8 mouse cellular contexts compared by ENCODE assay signal in the genomic region with DNA sequence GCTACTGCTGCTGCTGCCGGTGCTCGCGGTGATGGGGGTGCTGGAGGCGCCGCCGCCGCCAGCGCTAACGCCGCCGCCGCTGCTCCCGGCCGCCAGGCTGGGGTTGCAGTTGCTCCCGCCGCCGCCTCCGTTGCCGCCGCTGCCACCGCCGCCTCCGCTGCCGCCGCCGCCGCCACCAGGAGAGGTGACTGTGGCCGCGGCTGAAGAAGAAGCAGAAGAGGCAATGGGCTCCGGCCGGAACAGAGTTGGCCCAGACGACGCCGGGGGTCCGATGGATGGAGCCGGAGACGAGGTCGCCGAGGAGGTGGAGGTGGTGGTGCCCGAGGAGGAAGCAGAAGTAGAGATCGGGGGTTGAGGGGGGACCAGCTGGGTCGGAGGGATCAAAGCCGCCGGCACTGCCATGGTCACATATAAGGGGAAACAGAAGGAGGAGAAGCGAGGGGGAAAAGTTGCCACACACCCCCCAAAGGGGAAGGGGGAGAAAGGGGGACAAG. TPM values are rescaled to one million over a fixed set of nuclear protein-coding genes. Genes with fewer than 3 reads are reported as not detected.
DNase-seq lines count a peak whose midpoint lies in the region; ATAC-seq and TF ChIP-seq lines count a peak whose summit lies in the region.

No protein-coding gene starts in this region.

- H3K4me1 ChIP-seq in heart, adult 2 months (ENCODE audit: control insufficient read depth, insufficient read depth, low read length): peaks cover 2% of the 10 kb centered on the region
- no peaks in the 10 kb centered on the region; the same call in 1 of the 2 replicates for H3K4me1 ChIP-seq in kidney, adult 2 months (ENCODE audit: control insufficient read depth, insufficient read depth, low read length)
- no peaks in the 10 kb centered on the region for H3K4me1 ChIP-seq in lung, embryonic 14.5 days (ENCODE audit: insufficient read depth)

- no peaks in the 10 kb centered on the region for H3K36me3 ChIP-seq in heart, adult 2 months (ENCODE audit: control insufficient read depth, insufficient read depth, low read length)
- no peaks in the 10 kb centered on the region for H3K36me3 ChIP-seq in kidney, adult 2 months (ENCODE audit: control insufficient read depth, insufficient read depth, low read length)
- H3K36me3 ChIP-seq in lung, embryonic 14.5 days (ENCODE audit: insufficient read depth): no peaks in the 10 kb centered on the region

- peak overlapping the region; percentile 77 for H3K4me2 ChIP-seq in lung, embryonic 14.5 days

- peak; percentile 19; the same call in 1 of the 2 replicates for TF ChIP-seq CTCF in heart, adult 2 months (IDR thresholded peaks at IDR 0.05)
- no peak for TF ChIP-seq CTCF in kidney, adult 2 months (conservative IDR thresholded peaks at IDR 0.05; ENCODE audit: insufficient read depth, insufficient read length, low read depth, low read length)
- TF ChIP-seq CTCF in lung, embryonic 14.5 days (IDR thresholded peaks at IDR 0.05; ENCODE audit: low read depth): no peak

- DNase-seq in frontal cortex, postnatal 14 days (ENCODE audit: low spot score in 2 of 2): no peak
- peak; percentile 58 for DNase-seq in embryo, embryonic 10 days (ENCODE audit: low spot score)
- DNase-seq in heart, adult 2 months: peak; percentile 58 to 68
- DNase-seq in kidney, adult 2 months: peak; percentile 51
- DNase-seq in lung, embryonic 14.5 days: peak; percentile 68
- peak; percentile 47 for DNase-seq in urinary bladder, adult 2 months (ENCODE audit: low spot score)

- peak overlapping the region; percentile 73 for H3K4me3 ChIP-seq in heart, adult 2 months
- H3K4me3 ChIP-seq in kidney, adult 2 months (ENCODE audit: insufficient read depth, low read depth, low read length): peak overlapping the region; percentile 93
- peak overlapping the region; percentile 72 for H3K4me3 ChIP-seq in lung, embryonic 14.5 days (ENCODE audit: low read depth, low read length)

- no peaks in the 10 kb centered on the region; the same call in 1 of the 2 replicates for H3K79me2 ChIP-seq in heart, adult 2 months (replicated peaks; ENCODE audit: control insufficient read depth, insufficient read depth, low read length)

- intact Hi-C loops in heart, adult 2 months (cut with DNase I): loop anchor here (5.0 kb wide), 2 partner anchors 167 to 582 kb away; no protein-coding TSS in a partner anchor

- TF ChIP-seq EP300 in heart, adult 2 months (IDR thresholded peaks at IDR 0.05; ENCODE audit: insufficient read depth, low read depth, low read length): no peak

- under 1% methylated on average over 45 of the region's 45 CpGs for WGBS in heart, adult 2 months
- whole genome bisulfite sequencing in kidney, adult 2 months: 1% methylated on average over 45 of the region's 45 CpGs
- under 1% methylated on average over 45 of the region's 45 CpGs for WGBS in lung, embryonic 14.5 days

- H3K27ac ChIP-seq in heart, adult 2 months: peak overlapping the region; percentile 94
- peak overlapping the region; percentile 93 for H3K27ac ChIP-seq in kidney, adult 2 months (ENCODE audit: insufficient read depth, low read depth, low read length)
- H3K27ac ChIP-seq in lung, embryonic 14.5 days (ENCODE audit: low read depth): peak overlapping the region; percentile 84

- no peak for TF ChIP-seq POLR2A in heart, adult 2 months (IDR thresholded peaks at IDR 0.05; ENCODE audit: insufficient read depth, low read depth, low read length)
- TF ChIP-seq POLR2A in kidney, adult 2 months (IDR thresholded peaks at IDR 0.05; ENCODE audit: low read depth, low read length): no peak

- H3K9me3 ChIP-seq in lung, embryonic 14.5 days (ENCODE audit: low read depth, low read length): no peaks in the 10 kb centered on the region

- H3K9ac ChIP-seq in heart, adult 2 months (ENCODE audit: low read depth, low read length): peak overlapping the region; percentile 86
- H3K9ac ChIP-seq in lung, embryonic 14.5 days: peak overlapping the region; percentile 80

- ATAC-seq in frontal cortex, adult (ENCODE audit: low TSS enrichment): peak; percentile 58
- ATAC-seq in lung, embryonic 14.5 days (ENCODE audit: insufficient read depth): peak; percentile 21
- ATAC-seq in neutrophil, adult 5-6 weeks (ENCODE audit: extremely low read depth, insufficient number of reproducible peaks, low FRiP score, poor library complexity, severe bottlenecking): peak; percentile 53

- no peaks in the 10 kb centered on the region for H3K27me3 ChIP-seq in heart, adult 2 months (ENCODE audit: control insufficient read depth, insufficient read depth, low read length)
- H3K27me3 ChIP-seq in kidney, adult 2 months (replicated peaks; ENCODE audit: control insufficient read depth, insufficient read depth, low read length): no peaks in the 10 kb centered on the region
- no peaks in the 10 kb centered on the region for H3K27me3 ChIP-seq in lung, embryonic 14.5 days (ENCODE audit: insufficient read depth, low read length)

RNA-seq across cellular contexts. Expression of gene Dach1, which starts 0.6 kb away (rescaled TPM):
- total RNA-seq in heart, adult 2 months (2021): 1 to 10 TPM; 7.7 to 8.4 TPM
- polyA plus RNA-seq in heart, adult 2 months (2012; rRNA removed): 2.7 and 3.7 TPM in 2 replicates
- polyA plus RNA-seq in kidney, adult 2 months (2012; rRNA removed): 4.1 and 4.3 TPM in 2 replicates
- 13.3 and 15.6 TPM in 2 replicates for polyA plus RNA-seq in lung, embryonic 14.5 days (2014; fragmentation: Nextera tagmentation; extraction: Ambion mirVana)
- total RNA-seq in neutrophil, adult 5-6 weeks (2017): 2.5 and 3.6 TPM in 2 replicates
- 3.6 and 4.1 TPM in 2 replicates for polyA plus RNA-seq in urinary bladder, adult 2 months (2012; rRNA removed)

Comparison
In these comparisons a context has a peak if more than half of its experiments do, and no peak if none do; other contexts are left out.
1. DNase-seq: peak in embryo, embryonic 10 days (single experiment), heart, adult 2 months (2 of 2), kidney, adult 2 months (single experiment), lung, embryonic 14.5 days (single experiment) and urinary bladder, adult 2 months (single experiment); none in frontal cortex, postnatal 14 days (0 of 2).
2. Peak in every context shown above with its lines, with median percentiles within 50 percentile points of each other: ATAC-seq, H3K27ac ChIP-seq and H3K4me3 ChIP-seq.